ENCODE assay signal across 9 mouse cellular contexts in genomic region chr4:135797931-135798330, GRCm38 (mm10). TPM values are rescaled to one million over a fixed set of nuclear protein-coding genes. Genes with fewer than 3 reads are reported as not detected.
DNase-seq lines count a peak whose midpoint lies in the region; ATAC-seq and TF ChIP-seq lines count a peak whose summit lies in the region.
"Had no signal": no experiment of that assay in that cellular context is flagged by ENCODE, and none has a peak within 500 bp of the region (broad histone marks: within the 10 kb centered on the region; RNA-seq: fewer than 3 reads in every experiment).

No protein-coding gene starts in this region.

- no peak for ATAC-seq in hindbrain, embryonic 14.5 days (ENCODE audit: low FRiP score)
- no peak for ATAC-seq in hindbrain, embryonic 12.5 days (ENCODE audit: low FRiP score)

- H3K9me3 ChIP-seq in hindbrain, embryonic 14.5 days (ENCODE audit: control insufficient read depth, low read length) = no peaks in the 10 kb centered on the region
- no peaks in the 10 kb centered on the region for H3K9me3 ChIP-seq in hindbrain, embryonic 12.5 days (replicated peaks)
- no peaks in the 10 kb centered on the region for H3K9me3 ChIP-seq in embryonic facial prominence, embryonic 10.5 days
- H3K9me3 ChIP-seq: megakaryocyte, embryonic 14.5 days had no signal

- H3K4me3 ChIP-seq in hindbrain, embryonic 14.5 days (replicated peaks; ENCODE audit: low read length) = no peak overlapping the region
- H3K4me3 ChIP-seq in hindbrain, embryonic 12.5 days = no peak overlapping the region
- H3K4me3 ChIP-seq in embryonic facial prominence, embryonic 10.5 days = no peak overlapping the region
- no peak overlapping the region for H3K4me3 ChIP-seq in kidney, adult 2 months (ENCODE audit: insufficient read depth, low read depth, low read length)
- H3K4me3 ChIP-seq: megakaryocyte, embryonic 14.5 days had no signal

- H3K27ac ChIP-seq in hindbrain, embryonic 14.5 days = no peak overlapping the region
- H3K27ac ChIP-seq in hindbrain, embryonic 12.5 days = no peak overlapping the region
- H3K27ac ChIP-seq in embryonic facial prominence, embryonic 10.5 days (replicated peaks) = 0 out of 2 replicates have a peak overlapping the region, but pooled peaks have one; percentile 19
- no peak overlapping the region for H3K27ac ChIP-seq in kidney, adult 2 months (ENCODE audit: insufficient read depth, low read depth, low read length)

- WGBS in hindbrain, embryonic 14.5 days = 32% methylated on average over 11 of the region's 11 CpGs
- WGBS in hindbrain, embryonic 12.5 days = 32% methylated on average over 11 of the region's 11 CpGs
- WGBS in embryonic facial prominence, embryonic 10.5 days = 32% methylated on average over 11 of the region's 11 CpGs
- 44% methylated on average over 11 of the region's 11 CpGs for WGBS in kidney, adult 2 months

- TF ChIP-seq CTCF in kidney, adult 2 months (conservative IDR thresholded peaks at IDR 0.05; ENCODE audit: insufficient read depth, insufficient read length, low read depth, low read length) = no peak

- no peak overlapping the region for H3K4me2 ChIP-seq in hindbrain, embryonic 14.5 days (replicated peaks)
- no peak overlapping the region for H3K4me2 ChIP-seq in hindbrain, embryonic 12.5 days (replicated peaks)

- H3K9ac ChIP-seq in hindbrain, embryonic 14.5 days = no peak overlapping the region
- no peak overlapping the region for H3K9ac ChIP-seq in hindbrain, embryonic 12.5 days

- no peaks in the 10 kb centered on the region for H3K36me3 ChIP-seq in hindbrain, embryonic 14.5 days (replicated peaks; ENCODE audit: control insufficient read depth, insufficient read depth)
- H3K36me3 ChIP-seq in hindbrain, embryonic 12.5 days = no peaks in the 10 kb centered on the region
- H3K36me3 ChIP-seq in embryonic facial prominence, embryonic 10.5 days (replicated peaks) = no peaks in the 10 kb centered on the region
- no peaks in the 10 kb centered on the region for H3K36me3 ChIP-seq in kidney, adult 2 months (ENCODE audit: control insufficient read depth, insufficient read depth, low read length)

- no peaks in the 10 kb centered on the region for H3K4me1 ChIP-seq in hindbrain, embryonic 14.5 days (replicated peaks; ENCODE audit: control insufficient read depth, insufficient read depth, low read length)
- peaks cover 7% of the 10 kb centered on the region; the same call in 1 of the 2 replicates for H3K4me1 ChIP-seq in hindbrain, embryonic 12.5 days
- H3K4me1 ChIP-seq in embryonic facial prominence, embryonic 10.5 days = peaks cover 29% of the 10 kb centered on the region
- H3K4me1 ChIP-seq in kidney, adult 2 months (ENCODE audit: control insufficient read depth, insufficient read depth, low read length) = peaks cover 8% of the 10 kb centered on the region

- H3K27me3 ChIP-seq in hindbrain, embryonic 14.5 days (ENCODE audit: control insufficient read depth, insufficient read depth, low read length) = no peaks in the 10 kb centered on the region
- no peaks in the 10 kb centered on the region; the same call in 1 of the 2 replicates for H3K27me3 ChIP-seq in hindbrain, embryonic 12.5 days
- peaks cover 4% of the 10 kb centered on the region; the same call in 1 of the 2 replicates for H3K27me3 ChIP-seq in embryonic facial prominence, embryonic 10.5 days (replicated peaks; ENCODE audit: low read depth, poor library complexity, severe bottlenecking)
- no peaks in the 10 kb centered on the region for H3K27me3 ChIP-seq in kidney, adult 2 months (replicated peaks; ENCODE audit: control insufficient read depth, insufficient read depth, low read length)

- no peak for TF ChIP-seq POLR2A in kidney, adult 2 months (IDR thresholded peaks at IDR 0.05; ENCODE audit: low read depth, low read length)

- DNase-seq in hindbrain, embryonic 14.5 days (ENCODE audit: low spot score) = peak; percentile 28
- DNase-seq in MN1 (ENCODE audit: low spot score) = peak; percentile 24
- DNase-seq in embryonic facial prominence, embryonic 10.5 days (ENCODE audit: low spot score) = peak; percentile 40
- DNase-seq in heart, postnatal 4 days = peak; percentile 76
- DNase-seq in right cerebral cortex, postnatal 4 days = peak; percentile 48
- DNase-seq in cerebellum, adult 9-10 months = no peak
- DNase-seq in kidney, adult 2 months = no peak

RNA-seq across cellular contexts. Expression of gene Myom3, which starts 38.4 kb away (rescaled TPM):
- polyA plus RNA-seq in hindbrain, embryonic 14.5 days (2014; fragmentation: Nextera tagmentation; extraction: Ambion mirVana) = 0.09 TPM in 1 of 2 replicates, not detected in the other
- polyA plus RNA-seq in hindbrain, embryonic 12.5 days (2016; fragmentation: Nextera tagmentation; extraction: Ambion mirVana) = 0.35 and 1.5 TPM in 2 replicates
- polyA plus RNA-seq in embryonic facial prominence, embryonic 10.5 days (2016; fragmentation: Nextera tagmentation; extraction: Ambion mirVana) = not detected in 2 replicates
- 1 to 10 TPM in 1 of 2 experiments, under 1 TPM in 1; 0.76 to 1.1 TPM for total RNA-seq in heart, postnatal 4 days (2021)
- polyA plus RNA-seq in kidney, adult 2 months (2012; rRNA removed) = 0.10 and 1.5 TPM in 2 replicates

RNA-seq across cellular contexts. Expression of gene Srsf10, which starts 57.6 kb away (rescaled TPM):
- 200 and 208 TPM in 2 replicates for polyA plus RNA-seq in hindbrain, embryonic 14.5 days (2014; fragmentation: Nextera tagmentation; extraction: Ambion mirVana)
- polyA plus RNA-seq in hindbrain, embryonic 12.5 days (2016; fragmentation: Nextera tagmentation; extraction: Ambion mirVana) = 312 and 328 TPM in 2 replicates
- polyA plus RNA-seq in embryonic facial prominence, embryonic 10.5 days (2016; fragmentation: Nextera tagmentation; extraction: Ambion mirVana) = 377 and 383 TPM in 2 replicates
- total RNA-seq in heart, postnatal 4 days (2021) = 10 to 100 TPM; 73.8 to 80.5 TPM
- polyA plus RNA-seq in kidney, adult 2 months (2012; rRNA removed) = 43.4 TPM in 2 replicates

Comparison
In these comparisons a context has a peak if more than half of its experiments do, and no peak if none do; other contexts are left out.
1. DNase-seq: peak in hindbrain, embryonic 14.5 days (single experiment), MN1 (single experiment), embryonic facial prominence, embryonic 10.5 days (single experiment), heart, postnatal 4 days (single experiment) and right cerebral cortex, postnatal 4 days (single experiment); none in cerebellum, adult 9-10 months (single experiment) and kidney, adult 2 months (single experiment).